Comparison of ENCODE assay signal across 30 mouse cellular contexts in genomic region chr7:66741412-66741811, GRCm38 (mm10). TPM values are rescaled to one million over a fixed set of nuclear protein-coding genes. Genes with fewer than 3 reads are reported as not detected.
DNase-seq lines count a peak whose midpoint lies in the region; ATAC-seq and TF ChIP-seq lines count a peak whose summit lies in the region.
"Had no signal": no experiment of that assay in that cellular context is flagged by ENCODE, and none has a peak within 500 bp of the region (broad histone marks: within the 10 kb centered on the region; RNA-seq: fewer than 3 reads in every experiment).

No protein-coding gene starts in this region.

- no peaks in the 10 kb centered on the region for H3K9me3 ChIP-seq in hindbrain, embryonic 16.5 days (ENCODE audit: control insufficient read depth, low read length)
- no peaks in the 10 kb centered on the region for H3K9me3 ChIP-seq in hindbrain, embryonic 10.5 days
- H3K9me3 ChIP-seq in midbrain, postnatal 0 days (ENCODE audit: low read length), result no peaks in the 10 kb centered on the region
- no peaks in the 10 kb centered on the region for H3K9me3 ChIP-seq in midbrain, embryonic 10.5 days (replicated peaks)
- H3K9me3 ChIP-seq: embryonic facial prominence, embryonic 10.5 days; embryonic facial prominence, embryonic 13.5 days; forebrain, embryonic 12.5 days; forebrain, embryonic 15.5 days; G1E; hindbrain, embryonic 12.5 days; intestine, embryonic 15.5 days had no signal

- no peak overlapping the region for H3K9ac ChIP-seq in hindbrain, embryonic 16.5 days (ENCODE audit: low read depth, low read length)
- H3K9ac ChIP-seq in midbrain, postnatal 0 days (replicated peaks; ENCODE audit: low read length, poor library complexity, severe bottlenecking), result no peak overlapping the region
- H3K9ac ChIP-seq: embryonic facial prominence, embryonic 13.5 days; forebrain, embryonic 12.5 days; forebrain, embryonic 15.5 days; hindbrain, embryonic 12.5 days; intestine, embryonic 15.5 days had no signal

- ATAC-seq in hindbrain, embryonic 16.5 days, result peak; percentile 77; the same call in 1 of the 2 replicates
- no peak; the same call in 1 of the 2 replicates for ATAC-seq in midbrain, postnatal 0 days (ENCODE audit: low FRiP score)
- ATAC-seq: forebrain, embryonic 15.5 days; intestine, embryonic 15.5 days had no signal

- H3ac ChIP-seq in myocyte (ENCODE audit: control insufficient read depth, insufficient read length), result no peak overlapping the region

- no peaks in the 10 kb centered on the region for H3K4me1 ChIP-seq in hindbrain, embryonic 16.5 days (ENCODE audit: control insufficient read depth, insufficient read depth, low read depth, low read length)
- H3K4me1 ChIP-seq in hindbrain, embryonic 10.5 days (replicated peaks), result 0 out of 2 replicates have a peak, but pooled peaks cover 3% of the 10 kb centered on the region
- no peaks in the 10 kb centered on the region for H3K4me1 ChIP-seq in midbrain, postnatal 0 days (ENCODE audit: insufficient read depth, low read length)
- H3K4me1 ChIP-seq in midbrain, embryonic 10.5 days, result peaks cover 3% of the 10 kb centered on the region
- H3K4me1 ChIP-seq: forebrain, embryonic 12.5 days; forebrain, embryonic 15.5 days had no signal

- WGBS in hindbrain, embryonic 16.5 days, result 56% methylated on average over 8 of the region's 8 CpGs
- 60% methylated on average over 8 of the region's 8 CpGs for WGBS in hindbrain, embryonic 10.5 days
- WGBS in midbrain, postnatal 0 days, result 52% methylated on average over 8 of the region's 8 CpGs
- WGBS in midbrain, embryonic 10.5 days, result 61% methylated on average over 8 of the region's 8 CpGs

- H3K79me2 ChIP-seq in myocyte (ENCODE audit: control insufficient read depth, insufficient read depth), result no peaks in the 10 kb centered on the region

- H3K27me3 ChIP-seq in hindbrain, embryonic 16.5 days (replicated peaks; ENCODE audit: control insufficient read depth, insufficient read depth, low read length), result no peaks in the 10 kb centered on the region
- no peaks in the 10 kb centered on the region for H3K27me3 ChIP-seq in hindbrain, embryonic 10.5 days (ENCODE audit: insufficient read depth, poor library complexity, severe bottlenecking)
- H3K27me3 ChIP-seq in midbrain, postnatal 0 days (ENCODE audit: insufficient read depth, low read length), result no peaks in the 10 kb centered on the region
- no peaks in the 10 kb centered on the region for H3K27me3 ChIP-seq in midbrain, embryonic 10.5 days (ENCODE audit: low read depth, poor library complexity, severe bottlenecking)
- no peaks in the 10 kb centered on the region for H3K27me3 ChIP-seq in myocyte (ENCODE audit: control insufficient read depth, insufficient read depth, insufficient read length)
- H3K27me3 ChIP-seq: CH12.LX; embryonic facial prominence, embryonic 13.5 days; forebrain, embryonic 12.5 days; forebrain, embryonic 15.5 days; hindbrain, embryonic 12.5 days; intestine, embryonic 15.5 days had no signal

- no peak for TF ChIP-seq CTCF in midbrain, postnatal 0 days (IDR thresholded peaks at IDR 0.05)

- H3K27ac ChIP-seq in hindbrain, embryonic 16.5 days (ENCODE audit: low read depth, low read length), result no peak overlapping the region
- no peak overlapping the region for H3K27ac ChIP-seq in hindbrain, embryonic 10.5 days
- H3K27ac ChIP-seq in midbrain, postnatal 0 days (ENCODE audit: low read depth, low read length), result no peak overlapping the region
- no peak overlapping the region for H3K27ac ChIP-seq in midbrain, embryonic 10.5 days (replicated peaks)
- H3K27ac ChIP-seq: embryonic facial prominence, embryonic 10.5 days; embryonic facial prominence, embryonic 13.5 days; forebrain, embryonic 12.5 days; forebrain, embryonic 15.5 days; heart, adult 2 months; hindbrain, embryonic 12.5 days; intestine, embryonic 15.5 days had no signal

- no peak overlapping the region for H3K4me3 ChIP-seq in hindbrain, embryonic 16.5 days (ENCODE audit: low read length)
- H3K4me3 ChIP-seq in hindbrain, embryonic 10.5 days, result no peak overlapping the region
- H3K4me3 ChIP-seq in midbrain, postnatal 0 days (ENCODE audit: low read depth, low read length), result no peak overlapping the region
- H3K4me3 ChIP-seq in midbrain, embryonic 10.5 days, result no peak overlapping the region
- no peak overlapping the region for H3K4me3 ChIP-seq in myocyte
- H3K4me3 ChIP-seq: embryonic facial prominence, embryonic 10.5 days; embryonic facial prominence, embryonic 13.5 days; erythroblast, embryonic 14.5 days; forebrain, embryonic 12.5 days; forebrain, embryonic 15.5 days; heart, adult 2 months; hindbrain, embryonic 12.5 days; intestine, embryonic 15.5 days had no signal

- no peak for TF ChIP-seq POLR2A in myocyte (IDR thresholded peaks at IDR 0.05; ENCODE audit: insufficient read length, low read depth)

- H3K4me2 ChIP-seq in hindbrain, embryonic 16.5 days (ENCODE audit: low read length), result no peak overlapping the region
- no peak overlapping the region for H3K4me2 ChIP-seq in midbrain, postnatal 0 days (ENCODE audit: low read depth, low read length, poor library complexity, severe bottlenecking)
- no peak overlapping the region for H3K4me2 ChIP-seq in myocyte (ENCODE audit: low read depth)
- H3K4me2 ChIP-seq: embryonic facial prominence, embryonic 13.5 days; forebrain, embryonic 12.5 days; forebrain, embryonic 15.5 days; heart, embryonic 11.5 days; hindbrain, embryonic 12.5 days; intestine, embryonic 15.5 days had no signal

- peak; percentile 61 to 64 for DNase-seq in cerebellum, postnatal 14 days
- no peak for DNase-seq in cerebellum, adult 9-10 months
- no peak for DNase-seq in hindbrain, embryonic 10.5 days (ENCODE audit: low spot score)
- peak; percentile 62 for DNase-seq in midbrain, postnatal 0 days (ENCODE audit: low spot score)
- DNase-seq in midbrain, embryonic 10.5 days (ENCODE audit: low spot score), result no peak
- DNase-seq: adrenal gland, adult 2 months; adrenal gland, postnatal 14 days; B cell, adult 2 months; cerebellum, adult 11-12 months; cerebellum, adult 8-10 months; cerebellum, postnatal 36 days; embryo, embryonic 11 days; gastrocnemius, postnatal 10 days; gastrocnemius, postnatal 36 days; heart, adult 2 months; heart, postnatal 36 days; kidney, adult 11 months had no signal

- no peaks in the 10 kb centered on the region for H3K36me3 ChIP-seq in hindbrain, embryonic 16.5 days (ENCODE audit: control insufficient read depth, insufficient read depth, low read length)
- H3K36me3 ChIP-seq in hindbrain, embryonic 10.5 days, result no peaks in the 10 kb centered on the region
- H3K36me3 ChIP-seq in midbrain, postnatal 0 days (ENCODE audit: insufficient read depth, low read length), result no peaks in the 10 kb centered on the region
- H3K36me3 ChIP-seq in midbrain, embryonic 10.5 days, result no peaks in the 10 kb centered on the region
- H3K36me3 ChIP-seq in myocyte (ENCODE audit: control insufficient read depth, insufficient read depth), result no peaks in the 10 kb centered on the region
- H3K36me3 ChIP-seq: embryonic facial prominence, embryonic 10.5 days; embryonic facial prominence, embryonic 13.5 days; forebrain, embryonic 12.5 days; forebrain, embryonic 15.5 days; G1E; hindbrain, embryonic 12.5 days; intestine, embryonic 15.5 days had no signal

TF ChIP-seq in myocyte, 11 proteins besides CTCF, POLR2A, EP300 and RAD21:
- TF ChIP-seq MYOG (IDR thresholded peaks at IDR 0.05; ENCODE audit: control insufficient read depth in 1 of 3, insufficient read depth in 1 of 3, insufficient read length in 2 of 3, low read depth in 2 of 3) (peak in 2 of 3 experiments; percentile 63 to 64), REST (IDR thresholded peaks at IDR 0.05; ENCODE audit: insufficient read depth, insufficient read length) (no peak), MYOD1 (IDR thresholded peaks at IDR 0.05; ENCODE audit: control insufficient read depth in 1 of 3, insufficient read length in 2 of 3, low read depth in 2 of 3) (peak in 2 of 3 experiments; percentile 26 to 61), SRF (IDR thresholded peaks at IDR 0.05; ENCODE audit: control insufficient read depth, insufficient read length, low read depth) (no peak)

RNA-seq across cellular contexts. Expression of gene Cers3, which starts 1.9 kb away (rescaled TPM):
- polyA plus RNA-seq in hindbrain, embryonic 16.5 days (2015; fragmentation: Nextera tagmentation; extraction: Ambion mirVana), result 0.40 and 0.46 TPM in 2 replicates
- 0.84 and 0.98 TPM in 2 replicates for polyA plus RNA-seq in hindbrain, embryonic 10.5 days (2016; fragmentation: Nextera tagmentation; extraction: Ambion mirVana)
- total RNA-seq in midbrain, postnatal 0 days (2014; rRNA removed), result 1.3 and 1.4 TPM in 2 replicates
- polyA plus RNA-seq in midbrain, postnatal 0 days (2015; fragmentation: Nextera tagmentation; extraction: Ambion mirVana), result 0.32 and 0.70 TPM in 2 replicates
- polyA plus RNA-seq in midbrain, embryonic 10.5 days (2016; fragmentation: Nextera tagmentation; extraction: Ambion mirVana), result 0.69 and 0.88 TPM in 2 replicates
- polyA plus RNA-seq in myocyte (2012; fragmentation: generic; extraction: Trizol), result 0.14 TPM
- total RNA-seq: gastrocnemius, postnatal 10 days; granulocyte monocyte progenitor cell, adult 5-6 weeks had no signal
- polyA plus RNA-seq: erythroblast, embryonic 14.5 days had no signal

RNA-seq across cellular contexts. Expression of gene Lins1, which starts 51.7 kb away (rescaled TPM):
- 16.2 and 18.8 TPM in 2 replicates for polyA plus RNA-seq in hindbrain, embryonic 16.5 days (2015; fragmentation: Nextera tagmentation; extraction: Ambion mirVana)
- polyA plus RNA-seq in hindbrain, embryonic 10.5 days (2016; fragmentation: Nextera tagmentation; extraction: Ambion mirVana), result 20.0 and 23.7 TPM in 2 replicates
- total RNA-seq in midbrain, postnatal 0 days (2014; rRNA removed), result 12.9 and 19.6 TPM in 2 replicates
- polyA plus RNA-seq in midbrain, postnatal 0 days (2015; fragmentation: Nextera tagmentation; extraction: Ambion mirVana), result 16.5 and 17.9 TPM in 2 replicates
- polyA plus RNA-seq in midbrain, embryonic 10.5 days (2016; fragmentation: Nextera tagmentation; extraction: Ambion mirVana), result 18.3 and 24.2 TPM in 2 replicates
- 6.7 TPM for polyA plus RNA-seq in myocyte (2012; fragmentation: generic; extraction: Trizol)

RNA-seq across cellular contexts. Expression of gene Asb7, which starts 52.0 kb away (rescaled TPM):
- polyA plus RNA-seq in hindbrain, embryonic 16.5 days (2015; fragmentation: Nextera tagmentation; extraction: Ambion mirVana), result 13.7 and 13.9 TPM in 2 replicates
- polyA plus RNA-seq in hindbrain, embryonic 10.5 days (2016; fragmentation: Nextera tagmentation; extraction: Ambion mirVana), result 15.7 and 17.1 TPM in 2 replicates
- total RNA-seq in midbrain, postnatal 0 days (2014; rRNA removed), result 17.5 and 22.5 TPM in 2 replicates
- polyA plus RNA-seq in midbrain, postnatal 0 days (2015; fragmentation: Nextera tagmentation; extraction: Ambion mirVana), result 9.9 and 11.1 TPM in 2 replicates
- 15.9 and 18.5 TPM in 2 replicates for polyA plus RNA-seq in midbrain, embryonic 10.5 days (2016; fragmentation: Nextera tagmentation; extraction: Ambion mirVana)
- polyA plus RNA-seq in myocyte (2012; fragmentation: generic; extraction: Trizol), result 4.8 TPM

Comparison
In these comparisons a context has a peak if more than half of its experiments do, and no peak if none do; other contexts are left out.
1. DNase-seq: peak in cerebellum, postnatal 14 days (2 of 2) and midbrain, postnatal 0 days (single experiment); none in cerebellum, adult 9-10 months (single experiment), hindbrain, embryonic 10.5 days (single experiment) and midbrain, embryonic 10.5 days (single experiment).